Mouse (Mus musculus) thymus, adult 2 months (tissue): Measurements from ENCODE around the gene Prss48. TPM values are rescaled to one million over a fixed set of nuclear protein-coding genes. Genes with fewer than 3 reads are reported as not detected.

Experiments used
- DNase-seq: peaks from one replicate; pipeline ENCODE4 v3.0.0; 2021
- H3K27ac ChIP-seq: fragments of 200-500 bp; 2 replicates; pipeline ENCODE4 v1.5.1; 2012; ENCODE audit warnings: low read length, control low read depth; ENCODE audit not compliant: control insufficient read depth, insufficient read depth
- H3K27me3 ChIP-seq: fragments of 200-500 bp; 2 replicates; pipeline ENCODE4 v1.6.1; 2012; ENCODE audit warnings: mild to moderate bottlenecking, low read length, moderate library complexity, mixed read lengths; ENCODE audit not compliant: control insufficient read depth, insufficient read depth
- H3K36me3 ChIP-seq: fragments of 200-500 bp; 2 replicates; pipeline ENCODE4 v1.6.1; 2012; ENCODE audit warnings: mild to moderate bottlenecking, low read length, moderate library complexity; ENCODE audit not compliant: control insufficient read depth, insufficient read depth
- H3K4me1 ChIP-seq: fragments of 200-500 bp; replicated peaks from 2 replicates; pipeline ENCODE4 v1.6.1; 2012; ENCODE audit warnings: low read length; ENCODE audit not compliant: control insufficient read depth, insufficient read depth
- H3K4me3 ChIP-seq: fragments of 200-500 bp; 2 replicates; pipeline ENCODE4 v1.5.1; 2012; ENCODE audit warnings: mild to moderate bottlenecking, low read length, control low read depth, moderate library complexity; ENCODE audit not compliant: control insufficient read depth, insufficient read depth
- CTCF ChIP-seq: fragments of 200-500 bp; IDR thresholded peaks from 2 replicates; pipeline ENCODE4 v1.5.1; 2012; ENCODE audit warnings: mild to moderate bottlenecking, control low read depth, low read length, moderate library complexity, borderline replicate concordance; ENCODE audit not compliant: control insufficient read depth, poor library complexity, insufficient read depth; ENCODE audit errors: extremely low read depth
- POLR2A ChIP-seq: fragments of 200-500 bp; IDR thresholded peaks from 2 replicates; pipeline ENCODE4 v1.6.1; 2012; ENCODE audit warnings: mild to moderate bottlenecking, low read length, control low read depth, moderate library complexity; ENCODE audit not compliant: control insufficient read depth, poor library complexity, insufficient read depth; ENCODE audit errors: extremely low read depth
- WGBS: fragments of 180-500 bp; shearing (Covaris S2); methylation state at CpG from one replicate; pipeline ENCODE4 v1.1.7; 2018; 5-methylcytosine and 5-hydroxymethylcytosine counted together
- polyA plus RNA-seq: library from polyadenylated mRNA; depleted of rRNA; stranded (reverse); fragments of >200 nt; gene quantifications from 2 replicates; pipeline ENCODE4 v1.2.3, GENCODE M21; 2012; rRNA removed

Prss48 gene
- polyA plus RNA-seq, 1 experiment: not detected

DNA sequence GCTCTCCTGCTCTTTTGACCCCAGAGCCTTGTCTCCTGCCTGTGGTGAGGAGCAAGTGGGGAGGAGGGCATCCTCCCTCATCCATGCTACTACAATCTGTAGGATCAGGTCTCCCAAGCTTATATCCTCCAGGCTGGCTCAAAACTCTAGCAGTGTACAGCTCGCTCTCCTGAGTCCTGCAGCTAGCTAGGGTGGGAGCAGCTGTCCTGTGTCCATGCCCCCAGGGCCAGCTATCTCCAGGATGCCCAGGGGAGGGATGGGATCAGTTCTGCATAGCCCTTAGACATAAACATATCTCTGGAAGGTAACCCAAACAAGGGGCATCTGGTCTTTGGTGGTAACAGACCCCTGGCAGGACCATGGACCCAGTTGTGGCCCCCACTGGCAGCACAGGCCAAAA lies 42.6 kb downstream of the Prss48 start:
- 100% methylated on average over 1 of the region's 1 CpGs for WGBS
- TF ChIP-seq CTCF (no peak), POLR2A (no peak)

DNA sequence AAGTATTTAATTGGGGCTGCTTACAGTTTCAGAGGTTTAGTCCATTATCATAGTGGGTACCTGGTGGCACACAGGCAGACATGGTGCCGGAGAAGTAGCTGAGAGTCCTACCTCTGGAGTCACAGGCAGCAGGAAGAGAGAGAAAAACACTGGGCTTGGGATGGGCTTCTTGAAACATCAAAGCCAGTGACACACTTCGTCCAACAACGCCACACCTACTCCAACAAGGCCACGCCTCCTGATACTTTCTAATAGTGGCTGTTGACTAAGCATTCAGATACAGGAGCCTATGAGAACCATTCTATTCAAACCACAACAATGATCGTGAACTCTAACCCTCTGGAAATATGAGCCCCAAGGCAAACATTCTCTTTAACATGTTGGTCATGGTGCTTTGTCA lies 46.6 kb downstream of the Prss48 start:
- Histone ChIP-seq H3K27ac (no peak overlapping the region), H3K4me3 (no peak overlapping the region), H3K4me1 (no peaks in the 10 kb centered on the region), H3K36me3 (no peaks in the 10 kb centered on the region), H3K27me3 (no peaks in the 10 kb centered on the region)
- WGBS: 93% methylated on average over 5 of the region's 5 CpGs
- DNase-seq: no peak
- TF ChIP-seq POLR2A: no peak
- no peak for TF ChIP-seq CTCF

More for the DNA sequence above, 42.6 kb downstream of the Prss48 start:
- no peak overlapping the region for H3K27ac ChIP-seq
- no peaks in the 10 kb centered on the region for H3K4me1 ChIP-seq
- no peak for DNase-seq
- H3K4me3 ChIP-seq: no peak overlapping the region
- H3K27me3 ChIP-seq: no peaks in the 10 kb centered on the region
- H3K36me3 ChIP-seq: no peaks in the 10 kb centered on the region

GRCm38 (mm10) chr3:85955269-85955668 lies 47.0 kb downstream of the Prss48 start:
- WGBS: 96% methylated on average over 9 of the region's 9 CpGs
- Histone ChIP-seq H3K4me1 (no peaks in the 10 kb centered on the region), H3K4me3 (no peak overlapping the region), H3K36me3 (no peaks in the 10 kb centered on the region), H3K27ac (no peak overlapping the region), H3K27me3 (no peaks in the 10 kb centered on the region)
- no peak for DNase-seq
- TF ChIP-seq POLR2A (no peak), CTCF (no peak)

DNA sequence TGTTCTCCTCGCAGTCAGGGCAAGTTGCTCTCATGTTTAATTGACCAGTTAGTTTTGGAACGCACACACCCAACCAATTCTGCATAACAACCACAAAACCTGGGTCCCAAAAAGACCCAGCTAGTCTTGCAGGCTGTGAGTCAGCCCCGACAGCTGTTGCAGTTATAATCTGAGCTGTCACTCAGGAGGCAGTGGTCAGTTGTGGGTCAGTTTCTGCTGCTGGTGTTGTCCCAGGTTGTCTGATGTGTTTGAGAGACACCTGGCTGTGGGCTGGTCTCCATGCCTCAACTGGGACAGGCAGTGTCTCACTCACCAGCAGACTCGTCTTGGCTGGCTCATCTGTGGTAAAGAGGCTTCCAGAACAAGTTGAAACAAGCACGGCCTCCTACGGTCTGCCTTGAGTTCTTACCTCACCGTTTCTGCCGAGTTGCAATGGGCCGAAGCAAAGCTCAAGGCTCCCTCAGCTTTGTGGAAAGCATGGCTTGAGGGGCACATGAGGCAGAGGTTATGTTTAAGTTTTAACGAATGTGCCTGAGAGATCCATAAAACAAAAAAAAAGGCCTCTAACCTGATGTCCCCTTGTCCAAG lies 49.5 kb downstream of the Prss48 start:
- no peak overlapping the region for H3K4me3 ChIP-seq
- DNase-seq: no peak
- no peaks in the 10 kb centered on the region for H3K4me1 ChIP-seq
- H3K27me3 ChIP-seq: no peaks in the 10 kb centered on the region
- no peaks in the 10 kb centered on the region for H3K36me3 ChIP-seq
- WGBS: 90% methylated on average over 10 of the region's 10 CpGs
- TF ChIP-seq CTCF: no peak
- TF ChIP-seq POLR2A: no peak
- no peak overlapping the region for H3K27ac ChIP-seq

DNA sequence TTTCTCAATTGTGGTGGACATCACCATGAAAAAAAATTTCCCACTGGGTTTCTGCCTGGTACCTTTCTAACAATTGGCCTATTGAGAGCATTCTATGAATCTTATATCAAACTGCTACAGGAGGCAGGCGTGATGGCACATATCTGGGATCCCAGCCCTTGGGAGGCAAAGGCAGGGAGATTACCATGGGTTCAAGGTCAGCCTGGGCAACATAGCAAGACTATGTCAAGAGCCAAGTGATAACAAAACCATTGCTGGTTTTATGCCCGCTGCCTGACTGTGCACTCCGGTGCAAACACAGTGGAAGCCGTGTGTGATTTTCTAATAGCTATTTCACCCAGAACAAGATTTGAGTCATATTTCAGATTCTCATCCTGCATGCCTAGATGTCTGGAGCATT lies 51.4 kb downstream of the Prss48 start:
- TF ChIP-seq CTCF (no peak), POLR2A (no peak)
- Histone ChIP-seq H3K4me3 (no peak overlapping the region), H3K27ac (no peak overlapping the region), H3K36me3 (no peaks in the 10 kb centered on the region), H3K27me3 (no peaks in the 10 kb centered on the region), H3K4me1 (no peaks in the 10 kb centered on the region)
- no peak for DNase-seq
- 95% methylated on average over 4 of the region's 4 CpGs for WGBS

Other genes starting within 250 kb of the Prss48 start
- gene Fam160a1, start 185.2 kb downstream of the Prss48 start, polyA plus RNA-seq: 3.8 and 5.4 TPM in 2 replicates
- gene Glt28d2, start 115.0 kb downstream of the Prss48 start, polyA plus RNA-seq: 0.37 and 0.96 TPM in 2 replicates
- 3.8 and 7.0 TPM in 2 replicates for gene Gm37240, start 115.0 kb downstream of the Prss48 start, polyA plus RNA-seq
- 8.7 and 10.4 TPM in 2 replicates for gene Sh3d19, start 31.4 kb downstream of the Prss48 start, polyA plus RNA-seq
- 338 and 396 TPM in 2 replicates for gene Rps3a1, start 140.2 kb upstream of the Prss48 start, polyA plus RNA-seq
- gene Lrba, start 222.2 kb upstream of the Prss48 start, polyA plus RNA-seq: 13.7 and 14.5 TPM in 2 replicates